Mouse (Mus musculus): ENCODE data around the gene Car11. TPM values are rescaled to one million over a fixed set of nuclear protein-coding genes. Genes with fewer than 3 reads are reported as not detected.

Car11 gene
- total RNA-seq, 2 experiments from 2014 or later, result 2.5 to 3.8 TPM

GRCm38 (mm10) chr7:45744387-45744786, 44.7 kb downstream of the Car11 start:
- intact Hi-C loops (cut with DNase I), result no loop called here
- no peak for DNase-seq (ENCODE audit: low spot score)

DNA sequence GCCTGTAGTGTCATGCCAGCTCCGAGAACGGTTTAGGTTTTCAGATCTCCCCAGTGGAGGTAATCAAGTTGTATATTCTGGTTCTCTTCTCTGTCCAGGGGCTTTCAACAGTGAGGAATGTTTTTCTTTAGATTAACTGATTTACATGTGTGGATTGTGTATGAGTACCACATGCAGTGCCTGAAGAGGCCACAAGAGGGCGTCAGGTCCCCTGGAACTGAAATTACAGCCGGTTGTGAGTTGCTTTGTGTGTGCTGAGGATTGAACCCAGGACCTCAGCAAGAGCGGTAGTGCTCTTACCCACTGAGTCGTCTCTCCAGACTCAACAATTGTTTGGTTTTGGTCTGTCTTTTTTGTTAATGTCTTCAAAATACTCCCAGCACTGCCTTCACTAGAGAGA, 46.9 kb downstream of the Car11 start:
- intact Hi-C loops (cut with DNase I), result no loop called here
- no peak for DNase-seq (ENCODE audit: low spot score)

- no peak for DNase-seq (ENCODE audit: low spot score)
- intact Hi-C loops (cut with DNase I), result no loop called here
These were observed 47.8 kb downstream of the Car11 start for GRCm38 (mm10) chr7:45747450-45747849.

- no peak for DNase-seq (ENCODE audit: low spot score)
- intact Hi-C loops (cut with DNase I), result no loop called here
These were observed 48.5 kb downstream of the Car11 start for GRCm38 (mm10) chr7:45748110-45748509.

- intact Hi-C loops (cut with DNase I), result no loop called here
- DNase-seq (ENCODE audit: low spot score), result no peak
These were observed 49.8 kb downstream of the Car11 start for GRCm38 (mm10) chr7:45749401-45749800.

- no peak for DNase-seq (ENCODE audit: low spot score)
- intact Hi-C loops (cut with DNase I), result no loop called here
These were observed 50.5 kb downstream of the Car11 start for GRCm38 (mm10) chr7:45750162-45750561.

Other genes with a start within 250 kb of the Car11 start
- 100 to 1,000 TPM; 210 to 232 TPM for gene Ftl1, start 240.0 kb upstream of the Car11 start, total RNA-seq (2021)
- gene Bax, start 232.9 kb upstream of the Car11 start, total RNA-seq (2021), result 10 to 100 TPM; 24.7 to 26.7 TPM
- not detected for gene Tulp2, start 218.0 kb upstream of the Car11 start, total RNA-seq (2021)
- 1 to 10 TPM; 4.0 to 5.1 TPM for gene Gm45808, start 213.0 kb upstream of the Car11 start, total RNA-seq (2021)
- gene Dhdh, start 211.0 kb upstream of the Car11 start, total RNA-seq (2021), result 1 to 10 TPM; 5.9 to 6.7 TPM
- 100 to 1,000 TPM; 126 to 129 TPM for gene Nucb1, start 189.4 kb upstream of the Car11 start, total RNA-seq (2021)
- 10 to 100 TPM; 22.7 to 23.9 TPM for gene Ppp1r15a, start 173.6 kb upstream of the Car11 start, total RNA-seq (2021)
- 1 to 10 TPM; 2.2 to 4.7 TPM for gene Plekha4, start 173.5 kb upstream of the Car11 start, total RNA-seq (2021)
- under 1 TPM; 0.18 to 0.59 TPM for gene Hsd17b14, start 144.9 kb upstream of the Car11 start, total RNA-seq (2021)
- gene Bcat2, start 129.7 kb upstream of the Car11 start, total RNA-seq (2021), result 100 to 1,000 TPM; 188 to 200 TPM
- not detected for gene Fgf21, start 84.4 kb upstream of the Car11 start, total RNA-seq (2021)
- not detected for gene Fut1, start 82.6 kb upstream of the Car11 start, total RNA-seq (2021)
- gene Izumo1, start 78.0 kb upstream of the Car11 start, total RNA-seq (2021), result under 1 TPM; 0.21 to 0.39 TPM
- 10 to 100 TPM; 26.3 to 33.6 TPM for gene Rasip1, start 72.4 kb upstream of the Car11 start, total RNA-seq (2021)
- 1 to 10 TPM; 6.0 to 8.4 TPM for gene Mamstr, start 59.9 kb upstream of the Car11 start, total RNA-seq (2021)
- under 1 TPM; 0.47 to 0.78 TPM for gene Fut2, start 33.4 kb upstream of the Car11 start, total RNA-seq (2021)
- gene Ntn5, start 15.8 kb upstream of the Car11 start, total RNA-seq (2021), result under 1 TPM; 0.14 to 0.29 TPM
- gene Sec1, start 5.4 kb upstream of the Car11 start, total RNA-seq (2021), result under 1 TPM in 1 of 2 experiments, not detected in 1; 0.16 TPM
- gene Dbp, start 5.2 kb downstream of the Car11 start, total RNA-seq (2021), result 100 to 1,000 TPM in 1 of 2 experiments, 10 to 100 TPM in 1; 13.6 to 153 TPM
- 100 to 1,000 TPM; 507 to 553 TPM for gene Rpl18, start 15.6 kb downstream of the Car11 start, total RNA-seq (2021)
- gene Sphk2, start 18.2 kb downstream of the Car11 start, total RNA-seq (2021), result 10 to 100 TPM; 15.8 to 16.7 TPM
- gene Fam83e, start 21.4 kb downstream of the Car11 start, total RNA-seq (2021), result under 1 TPM; 0.20 to 0.34 TPM
- not detected for gene Spaca4, start 26.0 kb downstream of the Car11 start, total RNA-seq (2021)
- under 1 TPM in 1 of 2 experiments, not detected in 1; 0.14 TPM for gene Lmtk3, start 83.9 kb downstream of the Car11 start, total RNA-seq (2021)
- not detected for gene Sult2b1, start 84.8 kb downstream of the Car11 start, total RNA-seq (2021)
- 10 to 100 TPM; 63.2 to 65.5 TPM for gene Cyth2, start 114.7 kb downstream of the Car11 start, total RNA-seq (2021)
- gene Kcnj14, start 124.9 kb downstream of the Car11 start, total RNA-seq (2021), result under 1 TPM; 0.55 to 0.70 TPM
- 10 to 100 TPM in 1 of 2 experiments, 1 to 10 TPM in 1; 10.0 to 11.2 TPM for gene Grwd1, start 131.1 kb downstream of the Car11 start, total RNA-seq (2021)
- 100 to 1,000 TPM in 1 of 2 experiments, 10 to 100 TPM in 1; 97.5 to 114 TPM for gene Kdelr1, start 172.9 kb downstream of the Car11 start, total RNA-seq (2021)
- gene Grin2d, start 178.5 kb downstream of the Car11 start, total RNA-seq (2021), result under 1 TPM; 0.36 to 0.49 TPM
- not detected for gene Syngr4, start 196.9 kb downstream of the Car11 start, total RNA-seq (2021)
- gene Tmem143, start 197.1 kb downstream of the Car11 start, total RNA-seq (2021), result 100 to 1,000 TPM; 102 to 105 TPM
- 10 to 100 TPM; 20.9 to 28.7 TPM for gene Emp3, start 221.6 kb downstream of the Car11 start, total RNA-seq (2021)
- under 1 TPM; 0.68 to 0.75 TPM for gene Ccdc114, start 224.2 kb downstream of the Car11 start, total RNA-seq (2021)